Mouse (Mus musculus) stomach, embryonic 16.5 days (tissue): ENCODE measurements around the gene Ctnnd2. TPM values are rescaled to one million over a fixed set of nuclear protein-coding genes. Genes with fewer than 3 reads are reported as not detected.

Source experiments
- ATAC-seq: fragments of 200-750 bp; cut with Nextera tagmentation; 2 replicates; pipeline ENCODE4 v1.8.0; 2017; ENCODE audit warnings: moderate number of reproducible peaks, moderate TSS enrichment; ENCODE audit not compliant: insufficient read depth, low FRiP score
- H3K27ac ChIP-seq: fragments of 300-500 bp; sonication (generic); 2 replicates; pipeline ENCODE4 v1.5.1; 2014; ENCODE audit warnings: low read length
- H3K27me3 ChIP-seq: fragments of 300-500 bp; sonication (generic); 2 replicates; pipeline ENCODE4 v1.6.1; 2014; ENCODE audit warnings: low read length, control low read depth, mixed read lengths; ENCODE audit not compliant: control insufficient read depth, insufficient read depth
- H3K36me3 ChIP-seq: fragments of 300-500 bp; sonication (generic); 2 replicates; pipeline ENCODE4 v1.6.1; 2014; ENCODE audit warnings: low read length; ENCODE audit not compliant: control insufficient read depth, insufficient read depth
- H3K4me1 ChIP-seq: fragments of 300-500 bp; sonication (generic); 2 replicates; pipeline ENCODE4 v1.6.1; 2014; ENCODE audit warnings: low read length, control low read depth, mixed read lengths; ENCODE audit not compliant: control insufficient read depth, insufficient read depth
- H3K4me2 ChIP-seq: fragments of 300-500 bp; sonication (generic); 2 replicates; pipeline ENCODE4 v1.6.1; 2014; ENCODE audit warnings: low read depth, low read length, mixed read lengths
- H3K4me3 ChIP-seq: fragments of 300-500 bp; sonication (generic); replicated peaks from 2 replicates; pipeline ENCODE4 v1.5.1; 2014; ENCODE audit warnings: mild to moderate bottlenecking, low read length
- H3K9ac ChIP-seq: fragments of 300-500 bp; sonication (generic); 2 replicates; pipeline ENCODE4 v1.6.1; 2014; ENCODE audit warnings: low read length
- H3K9me3 ChIP-seq: fragments of 300-500 bp; sonication (generic); replicated peaks from 2 replicates; pipeline ENCODE4 v1.6.1; 2016; ENCODE audit warnings: low read length, control low read depth; ENCODE audit not compliant: control insufficient read depth
- WGBS: fragments of 180-500 bp; shearing (Covaris S2); extraction: QIAGEN DNeasy Blood & Tissue Kit; methylation state at CpG from one replicate; pipeline ENCODE4 v1.1.7; 2014; 5-methylcytosine and 5-hydroxymethylcytosine counted together
- polyA plus RNA-seq: library from polyadenylated mRNA; unstranded; fragments of >200 nt; fragmentation: Nextera tagmentation; extraction: Ambion mirVana; gene quantifications from 2 replicates; pipeline ENCODE4 v1.2.1, GENCODE M21; 2015

The Ctnnd2 gene
- polyA plus RNA-seq, 1 experiment from 2014 or later = 2.6 TPM

DNA sequence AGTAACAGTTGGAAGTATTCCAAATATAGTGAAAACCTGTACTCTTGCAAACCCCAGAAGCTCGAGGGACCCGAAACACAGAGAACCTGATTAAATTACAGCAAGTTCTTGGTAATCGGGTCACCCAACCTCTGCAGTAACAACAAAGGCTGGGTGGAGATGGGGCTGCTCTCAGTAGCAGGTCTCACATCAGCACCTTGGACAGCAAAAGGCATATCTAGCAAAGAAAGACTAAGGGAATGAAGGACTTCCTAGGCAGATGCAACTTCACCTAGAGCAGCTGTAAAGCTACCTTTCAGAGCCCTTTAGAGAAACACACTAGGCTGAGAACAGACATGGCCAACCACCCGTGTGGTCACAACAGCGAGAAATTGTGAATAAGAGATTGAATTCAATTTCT, 741.0 kb downstream of the Ctnnd2 start:
- Histone ChIP-seq H3K9me3 (no peaks in the 10 kb centered on the region), H3K4me3 (no peak overlapping the region), H3K4me2 (no peak overlapping the region), H3K4me1 (no peaks in the 10 kb centered on the region), H3K27ac (no peak overlapping the region), H3K36me3 (no peaks in the 10 kb centered on the region), H3K27me3 (no peaks in the 10 kb centered on the region), H3K9ac (no peak overlapping the region)
- WGBS = 72% methylated on average over 5 of the region's 5 CpGs
- no peak for ATAC-seq

DNA sequence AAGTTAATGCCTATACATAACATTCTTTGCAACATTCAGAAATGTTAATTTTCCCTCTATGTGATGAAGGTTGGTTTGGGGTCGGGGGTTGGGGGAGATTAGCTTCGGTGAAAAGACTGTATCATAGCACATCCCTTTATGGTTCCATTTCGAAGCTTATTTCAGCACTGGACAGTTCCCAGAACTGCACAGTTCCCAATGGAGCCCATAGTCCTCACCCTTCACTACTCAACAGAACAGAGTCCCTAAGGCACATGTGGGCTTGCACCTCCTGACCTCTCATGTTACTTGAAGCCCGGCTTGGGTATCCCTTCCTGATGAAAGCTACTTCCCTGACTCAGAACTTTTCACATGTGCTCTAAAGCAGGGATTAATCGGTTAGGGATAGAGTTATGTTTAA, 753.4 kb downstream of the Ctnnd2 start:
- H3K27me3 ChIP-seq = no peaks in the 10 kb centered on the region
- no peaks in the 10 kb centered on the region for H3K36me3 ChIP-seq
- H3K4me3 ChIP-seq = no peak overlapping the region
- ATAC-seq = no peak
- H3K4me2 ChIP-seq = no peak overlapping the region
- H3K27ac ChIP-seq = no peak overlapping the region
- no peaks in the 10 kb centered on the region for H3K9me3 ChIP-seq
- 65% methylated on average over 5 of the region's 5 CpGs for WGBS
- H3K9ac ChIP-seq = no peak overlapping the region
- H3K4me1 ChIP-seq = no peaks in the 10 kb centered on the region

DNA sequence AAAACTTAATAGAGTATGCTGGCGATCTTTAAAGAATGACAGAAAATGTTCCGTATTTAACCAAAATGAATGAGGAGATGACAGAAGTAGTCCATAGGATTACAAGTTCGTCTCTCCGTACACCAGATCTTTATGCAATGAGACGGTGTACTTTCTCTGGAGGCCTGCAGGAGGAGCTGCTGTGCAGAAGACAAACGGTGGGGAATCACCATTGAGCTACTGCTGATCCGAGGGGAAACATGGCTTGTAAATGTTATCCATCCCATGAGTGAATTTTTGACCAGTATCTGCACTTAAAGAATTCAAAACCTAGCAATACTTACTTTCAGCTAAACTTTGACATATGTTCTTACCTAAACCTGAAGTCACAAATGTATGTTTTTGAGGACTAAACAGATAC, 755.2 kb downstream of the Ctnnd2 start:
- Histone ChIP-seq H3K9me3 (no peaks in the 10 kb centered on the region), H3K27ac (no peak overlapping the region), H3K4me3 (no peak overlapping the region), H3K27me3 (no peaks in the 10 kb centered on the region), H3K36me3 (no peaks in the 10 kb centered on the region), H3K4me1 (no peaks in the 10 kb centered on the region), H3K4me2 (no peak overlapping the region), H3K9ac (no peak overlapping the region)
- WGBS = 53% methylated on average over 7 of the region's 7 CpGs
- no peak for ATAC-seq

- H3K4me3 ChIP-seq = no peak overlapping the region
- H3K9me3 ChIP-seq = no peaks in the 10 kb centered on the region
- no peaks in the 10 kb centered on the region for H3K27me3 ChIP-seq
- H3K36me3 ChIP-seq = no peaks in the 10 kb centered on the region
- 77% methylated on average over 5 of the region's 5 CpGs for WGBS
- no peaks in the 10 kb centered on the region for H3K4me1 ChIP-seq
- H3K27ac ChIP-seq = no peak overlapping the region
- no peak for ATAC-seq
- no peak overlapping the region for H3K4me2 ChIP-seq
- no peak overlapping the region for H3K9ac ChIP-seq
Measured at GRCm38 (mm10) chr15:30931906-30932305, 759.5 kb downstream of the Ctnnd2 start.

GRCm38 (mm10) chr15:30945863-30946262, 773.5 kb downstream of the Ctnnd2 start:
- H3K27me3 ChIP-seq = no peaks in the 10 kb centered on the region
- no peak overlapping the region for H3K4me2 ChIP-seq
- H3K36me3 ChIP-seq = no peaks in the 10 kb centered on the region
- H3K9me3 ChIP-seq = no peaks in the 10 kb centered on the region
- no peaks in the 10 kb centered on the region for H3K4me1 ChIP-seq
- 23% methylated on average over 1 of the region's 1 CpGs for WGBS
- H3K4me3 ChIP-seq = no peak overlapping the region
- no peak for ATAC-seq
- no peak overlapping the region for H3K27ac ChIP-seq
- no peak overlapping the region for H3K9ac ChIP-seq

- no peak for ATAC-seq
- H3K4me2 ChIP-seq = no peak overlapping the region
- WGBS = 86% methylated on average over 4 of the region's 4 CpGs
- no peak overlapping the region for H3K4me3 ChIP-seq
- H3K27ac ChIP-seq = no peak overlapping the region
- no peaks in the 10 kb centered on the region for H3K9me3 ChIP-seq
- no peaks in the 10 kb centered on the region for H3K27me3 ChIP-seq
- H3K4me1 ChIP-seq = no peaks in the 10 kb centered on the region
- H3K36me3 ChIP-seq = no peaks in the 10 kb centered on the region
- H3K9ac ChIP-seq = no peak overlapping the region
Measured at GRCm38 (mm10) chr15:30958513-30958912, 786.1 kb downstream of the Ctnnd2 start.

- ATAC-seq = no peak
Measured at GRCm38 (mm10) chr15:30962421-30963160, 790.2 kb downstream of the Ctnnd2 start.

DNA sequence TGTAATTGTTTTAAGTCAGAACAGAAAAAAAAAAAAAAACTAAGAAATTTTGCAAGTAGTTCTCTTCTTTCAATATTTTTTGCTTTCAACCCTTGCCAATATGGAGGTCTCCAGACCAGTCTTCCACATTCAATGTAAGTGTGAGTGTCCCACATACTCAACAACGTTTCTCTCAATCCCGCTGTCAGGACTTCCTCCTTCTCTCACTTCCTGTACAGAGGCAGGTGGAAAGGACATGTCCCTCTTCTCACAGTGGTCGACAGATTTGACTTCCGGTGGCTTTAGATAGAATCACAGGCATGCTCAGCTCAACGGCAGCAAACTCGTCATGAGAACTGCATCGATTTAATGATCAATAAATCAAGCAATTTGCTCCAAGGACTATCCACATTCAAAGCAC, 791.7 kb downstream of the Ctnnd2 start:
- Histone ChIP-seq H3K27ac (no peak overlapping the region), H3K4me3 (no peak overlapping the region), H3K4me2 (no peak overlapping the region), H3K4me1 (no peaks in the 10 kb centered on the region), H3K9ac (no peak overlapping the region), H3K27me3 (no peaks in the 10 kb centered on the region), H3K36me3 (no peaks in the 10 kb centered on the region), H3K9me3 (no peaks in the 10 kb centered on the region)
- 81% methylated on average over 7 of the region's 7 CpGs for WGBS
- ATAC-seq = no peak

More at GRCm38 (mm10) chr15:30962421-30963160, 790.2 kb downstream of the Ctnnd2 start:
- Histone ChIP-seq H3K4me1 (no peaks in the 10 kb centered on the region), H3K36me3 (no peaks in the 10 kb centered on the region), H3K27me3 (no peaks in the 10 kb centered on the region), H3K4me3 (no peak overlapping the region), H3K4me2 (no peak overlapping the region), H3K9me3 (no peaks in the 10 kb centered on the region), H3K9ac (no peak overlapping the region), H3K27ac (no peak overlapping the region)
- WGBS = 66% methylated on average over 8 of the region's 8 CpGs

DNA sequence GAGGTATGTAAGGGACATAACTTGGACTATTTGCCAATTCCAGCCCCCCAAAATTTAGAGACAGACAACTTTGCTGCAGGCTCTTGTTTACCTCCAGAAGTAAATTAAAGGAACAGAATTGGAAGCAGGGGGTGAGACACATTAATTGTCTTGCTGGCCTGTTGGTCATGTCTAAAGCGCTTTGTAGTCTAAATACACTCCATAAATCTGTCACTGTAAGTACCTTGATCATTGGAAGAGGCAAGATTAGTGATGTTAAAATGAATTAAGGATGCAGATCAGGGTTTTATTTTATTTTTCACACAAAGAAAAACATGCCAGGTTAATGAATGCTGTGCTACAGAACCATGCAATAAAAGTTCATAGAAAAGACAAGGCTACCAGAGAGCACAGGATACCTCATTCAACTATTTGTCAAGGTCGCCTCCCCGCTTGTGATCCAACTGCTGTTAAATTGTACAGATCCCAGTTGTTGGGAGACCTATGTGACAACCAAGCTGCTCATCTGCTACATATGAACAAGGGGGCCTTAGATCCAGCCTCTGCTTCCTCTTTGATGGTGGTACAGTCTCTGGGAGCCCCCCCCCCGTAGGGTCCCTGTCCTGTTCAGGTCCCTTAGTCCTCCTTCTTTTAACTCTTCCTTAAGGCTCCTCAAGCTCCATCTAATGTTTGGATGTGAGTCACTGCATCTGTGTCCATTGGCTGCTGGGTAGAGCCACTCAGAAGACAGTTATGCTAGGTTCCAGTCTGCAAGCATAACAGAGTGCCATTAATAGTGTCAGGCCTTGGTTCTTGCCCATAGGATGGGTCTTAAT, 792.7 kb downstream of the Ctnnd2 start:
- H3K4me2 ChIP-seq = no peak overlapping the region
- ATAC-seq = no peak
- 89% methylated on average over 4 of the region's 4 CpGs for WGBS
- H3K27me3 ChIP-seq = no peaks in the 10 kb centered on the region
- no peak overlapping the region for H3K9ac ChIP-seq
- no peaks in the 10 kb centered on the region for H3K36me3 ChIP-seq
- H3K4me3 ChIP-seq = no peak overlapping the region
- no peak overlapping the region for H3K27ac ChIP-seq
- no peaks in the 10 kb centered on the region for H3K9me3 ChIP-seq
- no peaks in the 10 kb centered on the region for H3K4me1 ChIP-seq
